In the genomic region with DNA sequence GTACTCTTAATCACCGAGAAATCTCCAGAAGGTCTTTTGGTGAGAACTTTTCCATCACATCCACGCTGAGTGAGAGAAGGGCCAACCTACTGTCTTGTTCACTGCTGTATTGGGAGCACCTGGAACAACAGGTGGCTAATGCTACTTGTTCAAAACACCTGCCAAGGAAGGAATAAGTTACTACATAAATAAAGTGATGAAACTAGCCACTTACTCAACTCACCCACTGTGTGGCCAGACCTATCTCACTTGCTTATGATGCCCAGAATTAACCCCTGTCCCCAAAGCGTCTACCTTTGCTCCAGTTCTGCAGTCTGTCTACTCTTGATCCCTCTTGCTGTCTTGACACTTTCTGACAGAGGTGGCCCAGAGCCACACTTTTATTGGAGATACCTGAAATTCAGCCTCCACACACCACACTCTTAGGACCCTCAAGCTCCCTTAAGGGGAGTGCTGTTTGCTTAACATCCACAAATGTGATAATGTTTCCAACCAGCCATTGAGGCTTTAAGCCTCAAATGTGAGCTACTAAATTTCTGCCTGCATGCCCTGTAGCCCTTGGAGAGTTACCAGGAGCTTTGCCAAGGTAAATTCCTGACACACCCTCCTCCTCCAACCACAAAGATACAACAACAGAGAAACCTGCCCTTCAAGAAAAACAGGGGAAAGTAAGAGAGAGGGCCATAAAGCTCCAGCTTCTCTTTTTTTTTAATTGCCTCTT, we compare ENCODE assay signal across 23 mouse cellular contexts. TPM values are rescaled to one million over a fixed set of nuclear protein-coding genes. Genes with fewer than 3 reads are reported as not detected.
DNase-seq lines count a peak whose midpoint lies in the region; ATAC-seq and TF ChIP-seq lines count a peak whose summit lies in the region.
"Had no signal": no experiment of that assay in that cellular context is flagged by ENCODE, and none has a peak within 500 bp of the region (broad histone marks: within the 10 kb centered on the region; RNA-seq: fewer than 3 reads in every experiment).

No protein-coding gene starts in this region.

- no peak for TF ChIP-seq POLR2A in lung, adult 2 months (IDR thresholded peaks at IDR 0.05; ENCODE audit: borderline replicate concordance, extremely low read depth, low read depth, low read length)

- ATAC-seq in stomach, postnatal 0 days (ENCODE audit: low FRiP score, low TSS enrichment), result peak; percentile 51
- no peak for ATAC-seq in midbrain, embryonic 13.5 days
- ATAC-seq: forebrain, embryonic 16.5 days; intestine, embryonic 15.5 days had no signal

- peak overlapping the region; percentile 67 for H3K27ac ChIP-seq in stomach, postnatal 0 days (replicated peaks)
- no peak overlapping the region for H3K27ac ChIP-seq in midbrain, embryonic 13.5 days
- H3K27ac ChIP-seq: hindbrain, embryonic 15.5 days; intestine, embryonic 15.5 days; kidney, postnatal 0 days; layer of hippocampus, adult 2 months; macrophage; midbrain, embryonic 10.5 days had no signal

- no peak for TF ChIP-seq CTCF in lung, adult 2 months (IDR thresholded peaks at IDR 0.05; ENCODE audit: insufficient read depth, low read length)
- TF ChIP-seq CTCF in stomach, postnatal 0 days (IDR thresholded peaks at IDR 0.05; ENCODE audit: low read depth), result no peak

- 51% methylated on average over 3 of the region's 3 CpGs for WGBS in lung, adult 2 months
- WGBS in large intestine, adult 2 months, result 33% methylated on average over 3 of the region's 3 CpGs
- 57% methylated on average over 3 of the region's 3 CpGs for WGBS in stomach, postnatal 0 days
- WGBS in midbrain, embryonic 13.5 days, result 81% methylated on average over 3 of the region's 3 CpGs

- no peaks in the 10 kb centered on the region; the same call in 1 of the 2 replicates for H3K4me1 ChIP-seq in lung, adult 2 months (ENCODE audit: control insufficient read depth, insufficient read depth, low read length)
- H3K4me1 ChIP-seq in stomach, postnatal 0 days (replicated peaks; ENCODE audit: control insufficient read depth, insufficient read depth), result no peaks in the 10 kb centered on the region
- H3K4me1 ChIP-seq in midbrain, embryonic 13.5 days (replicated peaks), result no peaks in the 10 kb centered on the region
- H3K4me1 ChIP-seq: heart, embryonic 12.5 days; hindbrain, embryonic 15.5 days; intestine, embryonic 15.5 days; midbrain, embryonic 10.5 days had no signal

- no peak overlapping the region for H3K9ac ChIP-seq in stomach, postnatal 0 days (ENCODE audit: low read length)
- H3K9ac ChIP-seq in midbrain, embryonic 13.5 days (replicated peaks), result no peak overlapping the region
- H3K9ac ChIP-seq: heart, embryonic 12.5 days; hindbrain, embryonic 15.5 days; intestine, embryonic 15.5 days had no signal

- H3K4me3 ChIP-seq in lung, adult 2 months (replicated peaks; ENCODE audit: extremely low read depth, low read depth, low read length), result no peak overlapping the region
- H3K4me3 ChIP-seq in stomach, postnatal 0 days (ENCODE audit: low read depth, low read length), result no peak overlapping the region
- no peak overlapping the region for H3K4me3 ChIP-seq in midbrain, embryonic 13.5 days (replicated peaks)
- H3K4me3 ChIP-seq: heart, embryonic 12.5 days; hindbrain, embryonic 15.5 days; intestine, embryonic 15.5 days; layer of hippocampus, adult 2 months; midbrain, embryonic 10.5 days had no signal

- H3K4me2 ChIP-seq in stomach, postnatal 0 days (replicated peaks; ENCODE audit: low read depth), result no peak overlapping the region
- H3K4me2 ChIP-seq in midbrain, embryonic 13.5 days (replicated peaks), result no peak overlapping the region
- H3K4me2 ChIP-seq: heart, embryonic 12.5 days; hindbrain, embryonic 15.5 days; intestine, embryonic 15.5 days had no signal

- peak; percentile 71 to 79 for DNase-seq in lung, adult 18-20 months
- no peak for DNase-seq in lung, adult 2 months
- DNase-seq in large intestine, adult 2 months (ENCODE audit: low read depth, low spot score), result peak; percentile 58
- peak; percentile 20 for DNase-seq in lung, postnatal 14 days
- DNase-seq in stomach, postnatal 0 days (ENCODE audit: low spot score), result peak; percentile 37
- no peak for DNase-seq in c-Kit-positive CD71-positive TER-119-positive erythroid progenitor cells, embryonic 14.5 days (ENCODE audit: low spot score)
- DNase-seq: adrenal gland, postnatal 36 days; cerebellum, adult 18-20 months; heart, postnatal 14 days; right cerebral cortex, postnatal 4 days; thymus, adult 18-20 months; thymus, postnatal 4 days had no signal

- H3K36me3 ChIP-seq in stomach, postnatal 0 days (ENCODE audit: control insufficient read depth, insufficient read depth, low read length), result no peaks in the 10 kb centered on the region
- no peaks in the 10 kb centered on the region for H3K36me3 ChIP-seq in midbrain, embryonic 13.5 days
- H3K36me3 ChIP-seq: heart, embryonic 12.5 days; hindbrain, embryonic 15.5 days; intestine, embryonic 15.5 days; midbrain, embryonic 10.5 days had no signal

- TF ChIP-seq EP300 in stomach, postnatal 0 days (optimal IDR thresholded peaks at IDR 0.05), result peak; percentile 42

- no peaks in the 10 kb centered on the region for H3K27me3 ChIP-seq in stomach, postnatal 0 days (ENCODE audit: control insufficient read depth, insufficient read depth, low read length)
- H3K27me3 ChIP-seq in midbrain, embryonic 13.5 days, result no peaks in the 10 kb centered on the region
- H3K27me3 ChIP-seq: heart, embryonic 12.5 days; hindbrain, embryonic 15.5 days; intestine, embryonic 15.5 days had no signal

- H3K9me3 ChIP-seq in stomach, postnatal 0 days (ENCODE audit: control insufficient read depth, low read length), result no peaks in the 10 kb centered on the region
- no peaks in the 10 kb centered on the region for H3K9me3 ChIP-seq in midbrain, embryonic 13.5 days
- H3K9me3 ChIP-seq: heart, embryonic 12.5 days; hindbrain, embryonic 15.5 days; intestine, embryonic 15.5 days had no signal

RNA-seq across cellular contexts. Expression of gene Cyp2b19, which starts 16.1 kb away (rescaled TPM):
- 0.24 TPM in 1 of 2 replicates, not detected in the other for polyA plus RNA-seq in lung, adult 2 months (2012; rRNA removed)
- polyA plus RNA-seq in large intestine, adult 2 months (2012; rRNA removed), result not detected in 2 replicates
- polyA plus RNA-seq in stomach, postnatal 0 days (2015; fragmentation: Nextera tagmentation; extraction: Ambion mirVana), result 0.08 and 0.21 TPM in 2 replicates
- polyA plus RNA-seq in midbrain, embryonic 13.5 days (2015; fragmentation: Nextera tagmentation; extraction: Ambion mirVana), result 0.27 and 0.38 TPM in 2 replicates
- polyA plus RNA-seq: C2C12; heart, embryonic 12.5 days; intestine, embryonic 15.5 days; kidney, postnatal 0 days; liver, adult 2 months; macrophage; midbrain, embryonic 10.5 days had no signal

RNA-seq across cellular contexts. Expression of gene Cyp2g1, which starts 35.7 kb away (rescaled TPM):
- not detected in 2 replicates for polyA plus RNA-seq in lung, adult 2 months (2012; rRNA removed)
- not detected in 2 replicates for polyA plus RNA-seq in large intestine, adult 2 months (2012; rRNA removed)
- not detected in 2 replicates for polyA plus RNA-seq in stomach, postnatal 0 days (2015; fragmentation: Nextera tagmentation; extraction: Ambion mirVana)
- not detected in 2 replicates for polyA plus RNA-seq in midbrain, embryonic 13.5 days (2015; fragmentation: Nextera tagmentation; extraction: Ambion mirVana)
- polyA plus RNA-seq: C2C12; forebrain, embryonic 16.5 days; heart, embryonic 12.5 days; hindbrain, embryonic 15.5 days; intestine, embryonic 15.5 days; kidney, postnatal 0 days; macrophage; midbrain, embryonic 10.5 days had no signal

Comparison
In these comparisons a context has a peak if more than half of its experiments do, and no peak if none do; other contexts are left out.
1. DNase-seq: peak in lung, adult 18-20 months (2 of 2), large intestine, adult 2 months (single experiment), lung, postnatal 14 days (single experiment) and stomach, postnatal 0 days (single experiment); none in lung, adult 2 months (single experiment) and c-Kit-positive CD71-positive TER-119-positive erythroid progenitor cells, embryonic 14.5 days (single experiment).